Mouse (Mus musculus): ENCODE data around the gene Dlx2.

- no peak for TF ChIP-seq CTCF (IDR thresholded peaks at IDR 0.05; ENCODE audit: low read depth)
- no peak for TF ChIP-seq EP300 (IDR thresholded peaks at IDR 0.05; ENCODE audit: low read depth)
Observed at GRCm38 (mm10) chr2:71529511-71530351, 16.8 kb downstream of the Dlx2 start.
